Mouse (Mus musculus) kidney, embryonic 15.5 days (tissue): ENCODE results near the gene Piwil4. TPM values are rescaled to one million over a fixed set of nuclear protein-coding genes. Genes with fewer than 3 reads are reported as not detected.
"Not testable (repeated sequence)": the region's sequence is repeated elsewhere in the genome, so short reads cannot be mapped to it uniquely, and the experiment has no call there.

Experiments used
- ATAC-seq: fragments of 200-750 bp; cut with Nextera tagmentation; replicated peaks from 2 replicates; pipeline ENCODE4 v1.8.0; 2017; ENCODE audit warnings: moderate TSS enrichment; ENCODE audit not compliant: low FRiP score
- H3K27ac ChIP-seq: fragments of 300-500 bp; sonication (generic); 2 replicates; pipeline ENCODE4 v1.5.1; 2015; ENCODE audit warnings: mild to moderate bottlenecking, inconsistent platforms
- H3K27me3 ChIP-seq: fragments of 300-500 bp; sonication (generic); 2 replicates; pipeline ENCODE4 v1.6.1; 2015; ENCODE audit warnings: inconsistent platforms
- H3K36me3 ChIP-seq: fragments of 300-500 bp; sonication (generic); 2 replicates; pipeline ENCODE4 v1.6.1; 2015; ENCODE audit warnings: inconsistent platforms
- H3K4me1 ChIP-seq: fragments of 300-500 bp; sonication (generic); 2 replicates; pipeline ENCODE4 v1.6.1; 2015; ENCODE audit warnings: inconsistent platforms
- H3K4me2 ChIP-seq: fragments of 300-500 bp; sonication (generic); 2 replicates; pipeline ENCODE4 v1.6.1; 2015; ENCODE audit warnings: moderate library complexity, mild to moderate bottlenecking, inconsistent platforms
- H3K4me3 ChIP-seq: fragments of 300-500 bp; sonication (generic); replicated peaks from 2 replicates; pipeline ENCODE4 v1.5.1; 2015; ENCODE audit warnings: mild to moderate bottlenecking, inconsistent platforms
- H3K9ac ChIP-seq: fragments of 300-500 bp; sonication (generic); 2 replicates; pipeline ENCODE4 v1.6.1; 2015; ENCODE audit warnings: mild to moderate bottlenecking, inconsistent platforms
- H3K9me3 ChIP-seq: fragments of 300-500 bp; sonication (generic); replicated peaks from 2 replicates; pipeline ENCODE4 v1.6.1; 2016; ENCODE audit warnings: inconsistent platforms
- WGBS: fragments of 180-500 bp; shearing (Covaris S2); methylation state at CpG from one replicate; pipeline ENCODE4 v1.1.7; 2015; ENCODE audit warnings: mixed read lengths; 5-methylcytosine and 5-hydroxymethylcytosine counted together
- polyA plus RNA-seq: library from polyadenylated mRNA; unstranded; fragments of >200 nt; fragmentation: Nextera tagmentation; extraction: Ambion mirVana; gene quantifications from 2 replicates; pipeline ENCODE4 v1.2.1, GENCODE M21; 2015

Piwil4 gene
- polyA plus RNA-seq, 1 experiment from 2014 or later: 0.05 TPM

GRCm38 (mm10) chr9:14721610-14722009 lies 18.9 kb downstream of the Piwil4 start:
- Histone ChIP-seq H3K9me3 (no peaks in the 10 kb centered on the region), H3K9ac (no peak overlapping the region), H3K4me1 (peaks cover 6% of the 10 kb centered on the region; the same call in 1 of the 2 replicates), H3K36me3 (no peaks in the 10 kb centered on the region), H3K4me3 (no peak overlapping the region), H3K27me3 (no peaks in the 10 kb centered on the region), H3K4me2 (no peak overlapping the region), H3K27ac (no peak overlapping the region)
- ATAC-seq: no peak
- 68% methylated on average over 5 of the region's 5 CpGs for WGBS

DNA sequence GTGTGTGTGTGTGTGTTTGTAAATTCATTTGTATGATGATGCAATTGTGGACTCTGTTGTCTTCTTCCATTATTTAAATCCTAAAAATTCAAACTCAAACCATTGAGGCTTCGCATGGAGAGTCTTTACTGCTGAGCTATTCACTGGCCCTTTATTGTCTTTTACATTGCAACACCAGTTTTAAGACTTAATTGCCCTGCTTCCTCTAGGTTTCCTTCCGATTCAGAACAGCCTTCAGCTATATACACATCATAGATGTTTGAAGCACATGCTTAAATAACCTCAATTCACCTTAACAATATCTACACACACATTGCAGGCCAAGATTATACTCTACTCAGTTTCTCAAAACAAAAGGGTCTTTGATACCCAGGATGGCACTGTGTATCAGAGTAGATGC lies 20.1 kb downstream of the Piwil4 start:
- no peaks in the 10 kb centered on the region for H3K36me3 ChIP-seq
- H3K27me3 ChIP-seq: no peaks in the 10 kb centered on the region
- H3K4me3 ChIP-seq: no peak overlapping the region
- H3K4me2 ChIP-seq: no peak overlapping the region
- ATAC-seq: no peak
- no peaks in the 10 kb centered on the region for H3K9me3 ChIP-seq
- peaks cover 6% of the 10 kb centered on the region; the same call in 1 of the 2 replicates for H3K4me1 ChIP-seq
- WGBS: 42% methylated on average over 2 of the region's 2 CpGs
- no peak overlapping the region for H3K9ac ChIP-seq
- no peak overlapping the region for H3K27ac ChIP-seq

DNA sequence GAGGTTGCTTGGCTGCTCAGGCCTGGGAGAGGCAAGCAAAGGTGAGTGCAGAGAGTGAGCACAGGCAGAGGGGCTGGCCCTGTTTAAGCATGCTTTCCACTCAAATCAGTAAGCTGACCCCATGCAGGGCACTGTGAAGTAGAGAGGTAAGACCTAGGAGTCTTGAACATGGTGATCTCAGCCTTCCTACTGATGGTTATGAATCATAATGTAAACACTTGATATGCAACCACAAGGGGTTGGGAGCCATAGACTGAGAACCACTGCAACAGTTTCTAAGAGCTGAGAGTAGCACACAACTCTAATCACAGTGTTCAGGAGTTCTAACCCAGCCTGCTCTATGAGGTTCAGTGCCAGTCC lies 22.2 kb downstream of the Piwil4 start:
- Histone ChIP-seq H3K9me3 (no peaks in the 10 kb centered on the region), H3K4me1 (peaks cover 6% of the 10 kb centered on the region; the same call in 1 of the 2 replicates), H3K27me3 (no peaks in the 10 kb centered on the region), H3K27ac (no peak overlapping the region), H3K4me3 (no peak overlapping the region), H3K36me3 (no peaks in the 10 kb centered on the region), H3K9ac (no peak overlapping the region), H3K4me2 (no peak overlapping the region)
- ATAC-seq: no peak

DNA sequence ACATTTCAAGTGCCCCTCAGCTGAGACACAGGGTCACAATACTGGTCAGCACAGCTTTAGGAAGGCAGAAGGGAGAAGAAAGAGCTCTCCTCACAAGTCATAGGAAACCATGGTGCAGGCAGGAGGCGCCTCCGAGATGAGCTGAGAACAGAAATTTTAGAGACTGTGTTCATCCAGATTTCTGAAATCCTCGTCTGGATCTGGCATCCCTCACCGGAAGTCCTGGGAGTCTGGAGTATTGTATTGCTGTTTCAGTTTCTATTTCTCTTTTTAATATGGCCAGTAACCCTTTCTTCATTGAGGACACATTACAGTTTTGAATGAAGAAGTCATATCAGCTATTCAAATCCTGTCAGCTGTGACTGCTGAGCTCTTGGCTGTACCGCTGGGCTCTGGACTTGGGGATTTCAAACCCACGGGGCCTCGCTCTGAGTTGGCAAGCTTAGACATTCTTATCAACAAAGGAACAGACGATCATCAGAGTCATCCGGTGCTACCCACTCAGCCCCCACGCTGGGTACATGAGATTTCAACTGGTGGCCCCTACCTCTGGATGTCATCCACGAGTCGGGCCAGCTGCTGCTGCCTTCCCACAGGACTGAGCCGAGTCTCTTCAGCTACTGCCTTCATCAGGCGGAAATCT lies 22.7 kb downstream of the Piwil4 start:
- no peak overlapping the region for H3K27ac ChIP-seq
- no peak overlapping the region for H3K4me2 ChIP-seq
- H3K27me3 ChIP-seq: no peaks in the 10 kb centered on the region
- no peak for ATAC-seq
- WGBS: 47% methylated on average over 14 of the region's 14 CpGs
- peaks cover 6% of the 10 kb centered on the region; the same call in 1 of the 2 replicates for H3K4me1 ChIP-seq
- no peak overlapping the region for H3K9ac ChIP-seq
- H3K9me3 ChIP-seq: no peaks in the 10 kb centered on the region
- H3K36me3 ChIP-seq: no peaks in the 10 kb centered on the region
- H3K4me3 ChIP-seq: no peak overlapping the region

DNA sequence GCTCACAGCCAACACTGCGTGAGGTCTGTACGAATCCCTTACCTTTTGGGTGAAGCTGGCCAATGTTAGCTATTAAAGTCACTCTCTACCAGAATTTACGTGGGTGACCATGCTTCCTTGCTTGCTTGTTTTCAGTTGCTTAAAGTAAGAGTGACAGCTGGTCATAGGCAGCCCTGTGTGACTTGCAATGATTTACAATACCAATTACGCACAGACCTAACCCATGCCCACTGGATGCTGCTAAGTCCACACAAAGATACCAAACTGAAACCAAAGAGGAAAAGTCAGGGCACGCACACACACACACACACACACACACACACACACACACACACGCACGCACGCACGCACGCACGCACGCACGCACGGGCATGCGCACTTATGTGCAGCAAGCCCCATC lies 25.3 kb downstream of the Piwil4 start:
- Histone ChIP-seq H3K27me3 (no peaks in the 10 kb centered on the region), H3K4me1 (peaks cover 6% of the 10 kb centered on the region; the same call in 1 of the 2 replicates), H3K9ac (no peak overlapping the region), H3K4me3 (no peak overlapping the region), H3K9me3 (no peaks in the 10 kb centered on the region), H3K27ac (no peak overlapping the region), H3K36me3 (no peaks in the 10 kb centered on the region), H3K4me2 (no peak overlapping the region)
- 83% methylated on average over 15 of the region's 15 CpGs for WGBS
- ATAC-seq: no peak

DNA sequence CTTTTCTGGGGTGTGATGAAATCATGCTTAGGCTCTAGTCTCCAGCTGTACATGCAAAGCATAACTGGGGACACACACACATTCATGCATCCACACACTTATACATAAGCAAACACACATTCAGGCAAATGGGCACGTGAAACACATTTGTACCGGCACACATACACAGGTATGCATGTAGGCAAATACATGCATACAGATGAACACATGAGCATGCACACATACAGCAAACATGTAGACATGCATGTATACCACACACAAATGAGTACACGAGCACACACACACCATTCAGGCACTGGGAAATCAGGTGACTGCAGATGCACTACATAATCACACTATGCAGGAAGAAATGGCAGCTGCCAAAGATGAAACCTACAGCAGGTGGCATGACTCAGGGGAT lies 29.6 kb downstream of the Piwil4 start:
- Histone ChIP-seq H3K4me2 (no peak overlapping the region), H3K27ac (no peak overlapping the region), H3K36me3 (no peaks in the 10 kb centered on the region), H3K4me3 (no peak overlapping the region), H3K9me3 (no peaks in the 10 kb centered on the region), H3K27me3 (no peaks in the 10 kb centered on the region), H3K9ac (no peak overlapping the region), H3K4me1 (0 out of 2 replicates have a peak, but pooled peaks cover under 1% of the 10 kb centered on the region)
- WGBS: 92% methylated on average over 3 of the region's 3 CpGs
- no peak for ATAC-seq

DNA sequence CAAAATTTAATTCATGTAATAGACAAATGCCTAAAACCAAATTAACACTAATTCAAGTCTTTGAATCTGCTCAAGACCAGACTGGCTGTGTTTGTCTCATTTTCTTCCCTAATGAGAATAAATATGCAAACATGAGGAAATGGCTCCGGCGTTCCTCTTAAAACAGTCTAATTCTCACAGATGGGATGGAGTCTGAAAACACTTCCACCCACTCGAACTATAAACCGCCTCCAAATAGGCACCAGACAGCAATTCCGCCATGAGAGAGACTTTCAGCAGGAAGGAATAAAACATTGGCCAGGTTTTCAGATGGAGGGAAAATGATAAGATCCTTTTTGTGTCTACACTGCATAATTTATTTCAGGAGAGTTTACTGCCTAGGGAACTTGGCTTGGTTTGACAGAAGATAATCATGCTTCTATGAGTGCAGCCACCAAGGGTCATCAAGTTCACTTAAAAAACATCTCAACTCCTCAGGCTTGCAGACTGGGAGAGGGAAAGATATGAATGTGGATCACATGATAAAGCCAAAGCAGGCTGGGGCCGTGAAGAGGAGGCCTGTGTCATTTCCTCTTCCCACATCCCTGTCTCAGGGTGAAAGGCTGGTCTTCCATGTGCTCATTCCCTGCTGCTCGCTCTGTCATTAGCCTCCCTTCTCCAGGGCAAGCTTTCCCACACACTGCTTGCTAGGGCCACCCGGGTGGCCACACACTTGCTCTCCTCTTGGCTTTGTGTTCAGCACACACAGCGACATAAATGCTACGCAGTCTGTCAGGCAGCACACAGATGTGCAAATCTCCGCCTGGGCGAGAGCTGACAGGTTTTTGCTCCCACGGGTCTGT lies 35.0 kb downstream of the Piwil4 start:
- H3K36me3 ChIP-seq: no peaks in the 10 kb centered on the region
- H3K9ac ChIP-seq: no peak overlapping the region
- no peak overlapping the region for H3K4me2 ChIP-seq
- H3K27ac ChIP-seq: no peak overlapping the region
- H3K27me3 ChIP-seq: no peaks in the 10 kb centered on the region
- 0 out of 2 replicates have a peak, but pooled peaks cover 7% of the 10 kb centered on the region for H3K4me1 ChIP-seq
- 53% methylated on average over 13 of the region's 13 CpGs for WGBS
- no peaks in the 10 kb centered on the region for H3K9me3 ChIP-seq
- H3K4me3 ChIP-seq: no peak overlapping the region
- 0 out of 2 replicates have a peak, but pooled peaks have one; percentile 29 for ATAC-seq

GRCm38 (mm10) chr9:14700795-14701194 lies 39.7 kb downstream of the Piwil4 start:
- H3K9ac ChIP-seq, H3K27ac ChIP-seq, H3K36me3 ChIP-seq, ATAC-seq, H3K4me2 ChIP-seq, H3K9me3 ChIP-seq, H3K27me3 ChIP-seq, H3K4me1 ChIP-seq, H3K4me3 ChIP-seq: not testable (repeated sequence)
- WGBS: 93% methylated on average over 1 of the region's 1 CpGs

DNA sequence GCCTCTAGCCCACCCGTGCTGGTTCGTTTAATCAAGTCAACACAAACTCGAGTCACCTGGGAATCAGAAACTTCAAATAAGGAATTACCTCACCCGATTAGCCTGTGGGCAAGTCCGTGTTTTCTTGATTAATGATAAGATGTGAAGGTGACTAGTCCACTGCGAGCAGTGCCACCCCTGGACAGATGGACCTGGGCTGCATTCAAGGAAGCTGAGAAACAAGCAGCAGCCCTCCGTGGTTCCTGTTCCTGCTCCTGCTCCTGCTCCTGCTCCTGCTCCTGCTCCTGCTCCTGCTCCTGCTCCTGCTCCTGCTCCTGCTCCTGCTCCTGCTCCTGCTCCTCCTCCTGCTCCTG lies 41.3 kb downstream of the Piwil4 start:
- WGBS: 46% methylated on average over 7 of the region's 7 CpGs
- no peak overlapping the region for H3K27ac ChIP-seq

DNA sequence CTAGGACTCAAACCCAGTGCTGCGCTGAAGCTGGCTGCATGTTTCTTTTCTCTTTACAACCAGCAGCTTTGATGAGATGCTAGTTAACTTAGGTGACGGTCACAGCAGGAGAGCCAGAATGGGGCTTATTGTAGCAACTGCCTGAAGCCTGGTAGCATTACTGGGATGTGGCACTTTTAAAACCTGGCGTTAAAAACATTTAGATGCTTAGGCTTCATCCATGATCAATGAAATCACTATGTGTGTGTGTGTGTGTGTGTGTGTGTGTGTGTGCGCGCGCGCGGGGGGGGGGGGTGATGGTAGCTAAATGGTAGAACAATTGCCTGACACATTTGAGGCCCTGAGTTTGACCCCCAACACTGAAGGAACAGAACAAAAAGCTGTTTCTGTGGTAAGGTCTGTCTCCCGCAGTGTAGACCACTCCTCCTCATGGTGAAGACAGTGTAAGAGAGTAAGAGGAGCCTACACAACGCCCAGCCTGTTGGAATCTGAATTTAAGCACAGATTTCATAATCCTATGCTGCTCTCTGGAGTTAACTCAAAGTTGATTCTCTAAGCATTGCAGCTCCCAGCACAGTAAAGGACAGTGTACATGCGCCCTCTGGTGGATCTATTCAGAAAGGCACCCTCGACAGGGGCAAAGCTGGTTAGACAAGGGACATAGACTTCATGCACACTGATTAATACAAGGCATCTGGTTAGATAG lies 41.8 kb downstream of the Piwil4 start:
- WGBS: 52% methylated on average over 12 of the region's 12 CpGs
- Histone ChIP-seq H3K4me3 (no peak overlapping the region), H3K27me3 (no peaks in the 10 kb centered on the region), H3K4me1 (no peaks in the 10 kb centered on the region), H3K9ac (no peak overlapping the region), H3K36me3 (no peaks in the 10 kb centered on the region), H3K9me3 (no peaks in the 10 kb centered on the region), H3K27ac (no peak overlapping the region), H3K4me2 (no peak overlapping the region)
- ATAC-seq: peak; percentile 88

More for the DNA sequence above, 41.3 kb downstream of the Piwil4 start:
- Histone ChIP-seq H3K4me2 (no peak overlapping the region), H3K9ac (no peak overlapping the region), H3K4me3 (no peak overlapping the region), H3K9me3 (no peaks in the 10 kb centered on the region), H3K4me1 (no peaks in the 10 kb centered on the region), H3K36me3 (no peaks in the 10 kb centered on the region), H3K27me3 (no peaks in the 10 kb centered on the region)
- ATAC-seq: no peak

DNA sequence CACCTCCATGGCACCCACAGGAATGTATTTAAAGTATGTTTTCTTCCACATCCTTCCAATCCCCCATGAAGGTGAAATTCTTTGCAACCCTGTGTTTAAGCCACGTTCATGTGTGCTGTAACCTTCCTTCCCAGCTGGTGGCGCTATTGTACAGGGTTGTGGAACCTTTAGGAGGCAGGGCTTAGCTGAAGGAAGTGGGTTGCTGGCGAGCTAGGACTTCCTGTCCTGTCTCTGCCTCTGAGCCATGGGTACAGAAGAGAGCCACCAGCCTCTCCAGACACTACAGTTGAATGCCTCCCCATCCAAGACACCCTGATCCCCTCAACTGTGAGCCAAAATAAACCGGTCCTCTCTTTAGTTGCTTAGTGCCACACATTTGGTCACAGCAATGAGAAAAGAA lies 42.6 kb downstream of the Piwil4 start:
- Histone ChIP-seq H3K9me3 (no peaks in the 10 kb centered on the region), H3K4me3 (no peak overlapping the region), H3K9ac (no peak overlapping the region), H3K27me3 (no peaks in the 10 kb centered on the region), H3K4me2 (no peak overlapping the region), H3K4me1 (no peaks in the 10 kb centered on the region), H3K36me3 (no peaks in the 10 kb centered on the region), H3K27ac (no peak overlapping the region)
- no peak for ATAC-seq
- 65% methylated on average over 4 of the region's 4 CpGs for WGBS
